Mouse (Mus musculus): ENCODE data around the gene Zic4. TPM values are rescaled to one million over a fixed set of nuclear protein-coding genes. Genes with fewer than 3 reads are reported as not detected.

Zic4 gene
- polyA plus RNA-seq, 1 experiment from 2014 or later = not detected

- H3K4me1 ChIP-seq (replicated peaks; ENCODE audit: control insufficient read depth, insufficient read depth, low read length) = no peaks in the 10 kb centered on the region
- no peak overlapping the region for H3K4me2 ChIP-seq (ENCODE audit: low read length)
- H3K9me3 ChIP-seq (ENCODE audit: control insufficient read depth, low read length) = no peaks in the 10 kb centered on the region
- WGBS = 2% methylated on average over 37 of the region's 37 CpGs
- no peak for ATAC-seq (replicated peaks; ENCODE audit: low FRiP score, low TSS enrichment, low read depth)
- H3K4me3 ChIP-seq (ENCODE audit: low read depth, low read length) = no peak overlapping the region
- H3K27ac ChIP-seq (ENCODE audit: low read depth) = no peak overlapping the region
- H3K36me3 ChIP-seq (ENCODE audit: control insufficient read depth, insufficient read depth, low read length) = no peaks in the 10 kb centered on the region
- H3K27me3 ChIP-seq (replicated peaks; ENCODE audit: control insufficient read depth, insufficient read depth, low read length) = peaks cover 95% of the 10 kb centered on the region
- DNase-seq (ENCODE audit: low spot score) = peak; percentile 53
- no peak overlapping the region for H3K9ac ChIP-seq (ENCODE audit: low read length)
These were observed 8.4 kb upstream of the Zic4 start for GRCm38 (mm10) chr9:91353551-91354433.

GRCm38 (mm10) chr9:91354434-91355269, 7.6 kb upstream of the Zic4 start:
- H3K4me2 ChIP-seq (ENCODE audit: low read length) = no peak overlapping the region
- no peaks in the 10 kb centered on the region for H3K36me3 ChIP-seq (ENCODE audit: control insufficient read depth, insufficient read depth, low read length)
- H3K4me1 ChIP-seq (replicated peaks; ENCODE audit: control insufficient read depth, insufficient read depth, low read length) = no peaks in the 10 kb centered on the region
- no peak for ATAC-seq (replicated peaks; ENCODE audit: low FRiP score, low TSS enrichment, low read depth)
- no peak overlapping the region for H3K9ac ChIP-seq (ENCODE audit: low read length)
- H3K27me3 ChIP-seq (replicated peaks; ENCODE audit: control insufficient read depth, insufficient read depth, low read length) = peaks cover 97% of the 10 kb centered on the region
- no peak overlapping the region for H3K27ac ChIP-seq (ENCODE audit: low read depth)
- no peaks in the 10 kb centered on the region for H3K9me3 ChIP-seq (ENCODE audit: control insufficient read depth, low read length)
- no peak for DNase-seq (ENCODE audit: low spot score)
- 4% methylated on average over 22 of the region's 22 CpGs for WGBS
- H3K4me3 ChIP-seq (ENCODE audit: low read depth, low read length) = no peak overlapping the region

- Histone ChIP-seq H3K4me1 (replicated peaks; ENCODE audit: control insufficient read depth, insufficient read depth, low read length) (no peaks in the 10 kb centered on the region), H3K9me3 (ENCODE audit: control insufficient read depth, low read length) (no peaks in the 10 kb centered on the region), H3K27me3 (replicated peaks; ENCODE audit: control insufficient read depth, insufficient read depth, low read length) (peaks cover 97% of the 10 kb centered on the region), H3K27ac (ENCODE audit: low read depth) (no peak overlapping the region), H3K36me3 (ENCODE audit: control insufficient read depth, insufficient read depth, low read length) (no peaks in the 10 kb centered on the region), H3K4me2 (ENCODE audit: low read length) (no peak overlapping the region), H3K9ac (ENCODE audit: low read length) (no peak overlapping the region), H3K4me3 (ENCODE audit: low read depth, low read length) (no peak overlapping the region)
- DNase-seq (ENCODE audit: low spot score) (no peak), ATAC-seq (replicated peaks; ENCODE audit: low FRiP score, low TSS enrichment, low read depth) (no peak)
- 2% methylated on average over 7 of the region's 7 CpGs for WGBS
These were observed 7.0 kb upstream of the Zic4 start for GRCm38 (mm10) chr9:91355270-91355589.

- no peak overlapping the region for H3K27ac ChIP-seq (ENCODE audit: low read depth)
- DNase-seq (ENCODE audit: low spot score) = no peak
- no peaks in the 10 kb centered on the region for H3K36me3 ChIP-seq (ENCODE audit: control insufficient read depth, insufficient read depth, low read length)
- peak overlapping the region; percentile 35 for H3K4me2 ChIP-seq (ENCODE audit: low read length)
- no peaks in the 10 kb centered on the region for H3K9me3 ChIP-seq (ENCODE audit: control insufficient read depth, low read length)
- H3K9ac ChIP-seq (ENCODE audit: low read length) = no peak overlapping the region
- H3K27me3 ChIP-seq (replicated peaks; ENCODE audit: control insufficient read depth, insufficient read depth, low read length) = peaks cover 97% of the 10 kb centered on the region
- 0 out of 2 replicates have a peak overlapping the region, but pooled peaks have one; percentile 16 for H3K4me3 ChIP-seq (ENCODE audit: low read depth, low read length)
- under 1% methylated on average over 35 of the region's 35 CpGs for WGBS
- ATAC-seq (replicated peaks; ENCODE audit: low FRiP score, low TSS enrichment, low read depth) = no peak
- no peaks in the 10 kb centered on the region for H3K4me1 ChIP-seq (replicated peaks; ENCODE audit: control insufficient read depth, insufficient read depth, low read length)
These were observed 6.4 kb upstream of the Zic4 start for GRCm38 (mm10) chr9:91355629-91356352.

GRCm38 (mm10) chr9:91356353-91356740, 5.9 kb upstream of the Zic4 start:
- no peak overlapping the region for H3K27ac ChIP-seq (ENCODE audit: low read depth)
- H3K4me1 ChIP-seq (replicated peaks; ENCODE audit: control insufficient read depth, insufficient read depth, low read length) = no peaks in the 10 kb centered on the region
- H3K9ac ChIP-seq (ENCODE audit: low read length) = no peak overlapping the region
- ATAC-seq (replicated peaks; ENCODE audit: low FRiP score, low TSS enrichment, low read depth) (no peak; the same call in 1 of the 2 replicates), DNase-seq (ENCODE audit: low spot score) (no peak)
- no peak overlapping the region for H3K4me3 ChIP-seq (ENCODE audit: low read depth, low read length)
- H3K36me3 ChIP-seq (ENCODE audit: control insufficient read depth, insufficient read depth, low read length) = no peaks in the 10 kb centered on the region
- no peak overlapping the region for H3K4me2 ChIP-seq (ENCODE audit: low read length)
- H3K9me3 ChIP-seq (ENCODE audit: control insufficient read depth, low read length) = no peaks in the 10 kb centered on the region
- 11% methylated on average over 4 of the region's 4 CpGs for WGBS
- H3K27me3 ChIP-seq (replicated peaks; ENCODE audit: control insufficient read depth, insufficient read depth, low read length) = peaks cover 97% of the 10 kb centered on the region

- ATAC-seq (replicated peaks; ENCODE audit: low FRiP score, low TSS enrichment, low read depth) (no peak), DNase-seq (ENCODE audit: low spot score) (no peak)
- no peaks in the 10 kb centered on the region for H3K9me3 ChIP-seq (ENCODE audit: control insufficient read depth, low read length)
- H3K36me3 ChIP-seq (ENCODE audit: control insufficient read depth, insufficient read depth, low read length) = no peaks in the 10 kb centered on the region
- no peak overlapping the region for H3K4me2 ChIP-seq (ENCODE audit: low read length)
- H3K27ac ChIP-seq (ENCODE audit: low read depth) = no peak overlapping the region
- H3K4me1 ChIP-seq (replicated peaks; ENCODE audit: control insufficient read depth, insufficient read depth, low read length) = no peaks in the 10 kb centered on the region; the same call in 1 of the 2 replicates
- no peak overlapping the region for H3K4me3 ChIP-seq (ENCODE audit: low read depth, low read length)
- no peak overlapping the region for H3K9ac ChIP-seq (ENCODE audit: low read length)
- WGBS = 7% methylated on average over 3 of the region's 3 CpGs
- peaks cover 97% of the 10 kb centered on the region for H3K27me3 ChIP-seq (replicated peaks; ENCODE audit: control insufficient read depth, insufficient read depth, low read length)
These were observed 4.9 kb upstream of the Zic4 start for GRCm38 (mm10) chr9:91357321-91357720.

- Histone ChIP-seq H3K4me1 (replicated peaks; ENCODE audit: control insufficient read depth, insufficient read depth, low read length) (no peaks in the 10 kb centered on the region; the same call in 1 of the 2 replicates), H3K9ac (ENCODE audit: low read length) (no peak overlapping the region), H3K4me3 (ENCODE audit: low read depth, low read length) (no peak overlapping the region), H3K27me3 (replicated peaks; ENCODE audit: control insufficient read depth, insufficient read depth, low read length) (peaks cover 97% of the 10 kb centered on the region), H3K27ac (ENCODE audit: low read depth) (no peak overlapping the region), H3K9me3 (ENCODE audit: control insufficient read depth, low read length) (no peaks in the 10 kb centered on the region), H3K4me2 (ENCODE audit: low read length) (no peak overlapping the region), H3K36me3 (ENCODE audit: control insufficient read depth, insufficient read depth, low read length) (no peaks in the 10 kb centered on the region)
- DNase-seq (ENCODE audit: low spot score) = no peak
- no peak for ATAC-seq (replicated peaks; ENCODE audit: low FRiP score, low TSS enrichment, low read depth)
- WGBS = 10% methylated on average over 10 of the region's 10 CpGs
These were observed 3.1 kb upstream of the Zic4 start for GRCm38 (mm10) chr9:91358851-91359687.

All from intestine, embryonic 14.5 days (tissue).